Mouse (Mus musculus) gastrocnemius, postnatal 4 days (tissue): ENCODE measurements around the gene Pou3f1. TPM values are rescaled to one million over a fixed set of nuclear protein-coding genes. Genes with fewer than 3 reads are reported as not detected.

Experiments
- DNase-seq, 2 experiments: peaks; one replicate each; pipeline ENCODE4 v3.0.0; 2021 to 2022; ENCODE audit warnings: low spot score in 2 of 2, mixed read lengths in 2 of 2
- total RNA-seq, 2 experiments: library from RNA; stranded (reverse); gene quantifications; 2 replicates each; pipeline ENCODE4 v1.2.3; 2021

The Pou3f1 gene
- total RNA-seq, 2 experiments from 2014 or later = 4.2 to 4.4 TPM

DNA sequence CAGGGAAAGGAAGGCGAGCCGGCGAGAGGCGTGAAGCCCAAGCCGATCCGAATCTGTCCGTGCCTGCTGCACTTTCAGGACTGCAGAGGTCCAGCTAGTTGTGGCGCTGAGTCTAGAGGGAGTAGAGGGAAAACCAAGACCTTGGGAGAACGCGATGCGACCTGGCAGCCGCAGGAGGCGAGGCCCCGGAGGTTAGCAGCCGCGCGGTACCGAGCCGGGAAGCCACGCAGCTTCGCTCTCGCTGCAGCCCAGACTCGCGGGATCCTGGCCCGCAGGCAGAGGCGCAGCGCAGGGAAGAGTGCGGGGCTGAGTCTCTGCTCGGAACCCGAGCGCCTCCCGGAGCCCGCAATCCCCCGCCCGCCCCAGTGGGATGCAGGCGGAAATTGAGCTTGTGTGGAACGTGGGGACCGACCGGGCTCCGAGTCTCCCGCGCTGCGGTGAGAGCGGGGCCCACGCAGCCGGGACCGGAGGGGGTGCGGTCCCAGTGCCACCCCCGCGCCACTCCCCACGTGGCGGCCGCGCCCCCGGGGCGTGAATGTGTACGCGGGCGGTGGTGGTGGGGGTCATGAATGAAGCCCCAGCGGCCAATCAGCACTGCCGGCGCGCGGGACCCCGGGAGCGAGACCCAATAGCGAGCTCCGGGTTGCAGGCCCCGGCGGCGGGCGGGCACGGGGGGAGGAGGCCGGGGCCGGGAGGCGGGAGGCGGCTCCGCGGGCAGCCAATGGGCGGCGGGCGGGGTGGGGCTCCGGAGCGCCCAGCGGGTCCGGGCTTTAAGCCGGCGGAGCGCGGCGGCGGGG lies 445 bp downstream of the Pou3f1 start:
- peak; percentile 77 to 78 for DNase-seq

DNA sequence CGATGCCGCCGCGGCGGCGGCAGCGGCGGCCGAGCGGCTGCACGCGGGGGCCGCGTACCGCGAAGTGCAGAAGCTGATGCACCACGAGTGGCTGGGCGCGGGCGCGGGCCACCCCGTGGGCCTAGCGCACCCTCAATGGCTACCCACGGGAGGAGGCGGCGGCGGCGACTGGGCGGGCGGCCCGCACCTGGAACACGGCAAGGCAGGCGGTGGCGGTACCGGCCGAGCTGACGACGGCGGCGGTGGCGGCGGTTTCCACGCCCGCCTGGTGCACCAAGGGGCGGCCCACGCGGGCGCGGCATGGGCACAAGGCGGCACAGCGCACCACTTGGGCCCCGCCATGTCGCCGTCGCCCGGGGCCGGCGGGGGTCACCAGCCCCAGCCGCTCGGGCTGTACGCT lies 1.2 kb downstream of the Pou3f1 start:
- no peak for DNase-seq

DNA sequence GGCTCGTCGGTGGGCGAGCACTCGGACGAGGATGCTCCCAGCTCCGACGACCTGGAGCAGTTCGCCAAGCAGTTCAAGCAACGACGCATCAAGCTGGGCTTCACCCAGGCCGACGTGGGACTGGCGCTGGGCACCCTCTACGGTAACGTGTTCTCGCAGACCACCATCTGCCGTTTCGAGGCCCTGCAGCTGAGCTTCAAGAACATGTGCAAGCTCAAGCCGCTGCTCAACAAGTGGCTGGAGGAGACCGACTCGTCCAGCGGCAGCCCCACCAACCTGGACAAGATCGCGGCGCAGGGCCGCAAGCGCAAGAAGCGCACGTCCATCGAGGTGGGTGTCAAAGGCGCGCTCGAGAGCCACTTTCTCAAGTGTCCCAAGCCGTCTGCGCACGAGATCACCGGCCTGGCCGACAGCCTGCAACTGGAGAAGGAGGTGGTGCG lies 1.8 kb downstream of the Pou3f1 start:
- no peak for DNase-seq

DNA sequence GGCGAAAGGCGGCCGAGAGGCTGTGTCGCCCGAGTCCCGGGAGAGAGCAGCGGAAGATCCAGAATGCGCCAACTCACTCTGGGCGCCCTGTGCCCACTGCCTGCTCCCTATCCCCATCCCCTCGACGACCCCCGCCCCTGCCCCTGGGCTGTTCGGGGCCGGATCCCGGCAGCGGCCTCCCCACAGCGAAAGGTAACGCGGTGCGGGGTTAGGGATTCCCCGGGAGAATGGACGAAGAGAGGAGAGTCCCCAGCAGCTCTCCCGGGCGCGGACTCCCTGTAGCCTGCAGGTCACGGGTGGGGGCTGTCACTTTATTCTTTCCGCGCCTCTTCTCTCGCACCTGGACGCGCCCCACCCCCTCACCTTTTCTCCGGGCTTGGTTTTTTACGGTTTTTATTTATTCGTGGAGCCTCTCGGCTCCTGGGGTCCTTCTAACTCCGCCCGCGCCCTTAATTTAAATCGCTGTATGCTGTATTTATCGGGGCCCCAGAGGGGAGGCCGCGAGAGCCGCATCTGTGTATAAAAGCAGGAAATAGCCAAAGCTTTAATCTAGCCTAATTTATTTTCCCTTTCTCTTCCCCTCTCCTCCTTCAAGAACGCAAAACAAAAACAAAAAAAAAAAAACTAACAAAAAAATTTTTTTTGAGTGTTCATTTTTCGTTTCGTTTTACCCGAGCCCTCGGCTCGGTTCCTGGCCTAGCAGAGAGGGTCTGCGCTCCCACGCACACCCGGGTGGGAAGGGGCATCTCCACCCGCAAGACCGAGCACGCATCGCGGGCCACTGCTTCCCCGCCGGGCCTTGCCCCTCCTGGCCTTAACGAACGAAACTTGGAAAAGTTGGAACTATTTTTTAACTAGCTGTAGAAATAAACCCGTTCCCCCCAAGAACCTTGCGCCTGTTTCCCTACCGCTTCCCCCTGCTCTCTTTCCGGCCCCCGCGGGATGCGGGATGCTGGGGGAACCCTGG lies 2.9 kb downstream of the Pou3f1 start:
- no peak for DNase-seq

DNA sequence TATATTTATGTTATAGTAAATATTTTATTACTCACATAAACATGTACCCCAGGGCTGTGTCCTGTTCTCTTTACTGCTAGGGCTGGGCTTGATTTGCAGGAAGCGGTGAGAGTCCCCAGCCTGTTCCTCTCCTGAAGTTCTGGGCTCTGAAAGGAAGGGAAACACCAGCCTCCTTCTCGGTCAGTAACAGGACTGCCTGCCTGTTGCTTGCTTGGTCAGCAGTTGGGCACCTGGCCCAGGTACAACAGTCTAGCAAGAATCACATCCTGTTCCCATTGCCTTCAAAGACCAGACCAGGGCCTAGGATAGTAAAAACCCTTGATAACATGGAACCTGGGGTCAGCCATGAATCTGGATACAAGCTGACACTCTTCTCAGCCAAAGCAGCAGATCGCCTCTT lies 4.0 kb downstream of the Pou3f1 start:
- no peak for DNase-seq

- DNase-seq = no peak
Measured at GRCm38 (mm10) chr4:124663034-124663433, 6.4 kb downstream of the Pou3f1 start.

DNA sequence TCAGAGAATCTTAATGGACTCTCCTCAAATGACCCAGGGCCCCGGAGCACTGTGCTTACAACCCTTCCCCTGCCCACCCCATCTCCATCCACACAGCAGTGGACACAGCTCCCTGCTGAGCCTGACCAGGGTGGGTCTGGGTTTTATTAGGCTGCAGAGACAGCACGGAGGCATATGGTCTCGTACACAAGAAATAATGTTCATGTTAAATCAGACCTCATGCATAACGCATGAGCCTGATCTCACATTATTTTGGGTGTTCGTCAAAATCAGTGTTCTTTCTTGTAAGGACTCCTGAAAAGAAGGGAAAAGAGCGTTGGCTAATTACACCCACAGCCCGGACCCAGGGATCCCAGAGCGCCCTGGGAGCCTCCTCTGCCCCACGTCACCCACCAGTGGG lies 7.6 kb downstream of the Pou3f1 start:
- no peak for DNase-seq

DNA sequence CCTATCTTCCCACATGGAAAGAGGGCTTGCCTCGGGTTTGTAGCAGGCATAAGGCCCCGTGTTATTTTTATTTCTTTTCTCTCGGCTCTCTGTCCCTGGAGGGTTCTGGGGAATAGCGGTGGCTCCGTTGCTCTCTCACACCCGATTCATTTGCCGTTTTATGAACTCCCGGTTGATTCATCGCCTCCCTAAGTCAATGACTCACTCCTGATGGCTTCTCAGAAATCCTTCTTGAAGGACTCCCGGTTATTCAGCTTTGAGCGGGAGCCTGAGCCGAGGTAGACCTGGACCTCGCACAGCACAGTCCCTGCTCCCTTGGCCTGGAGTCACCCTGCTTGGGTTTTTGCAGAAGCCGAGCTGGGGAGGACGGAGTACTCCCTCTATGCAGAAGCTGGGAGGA lies 8.0 kb downstream of the Pou3f1 start:
- DNase-seq = no peak

DNA sequence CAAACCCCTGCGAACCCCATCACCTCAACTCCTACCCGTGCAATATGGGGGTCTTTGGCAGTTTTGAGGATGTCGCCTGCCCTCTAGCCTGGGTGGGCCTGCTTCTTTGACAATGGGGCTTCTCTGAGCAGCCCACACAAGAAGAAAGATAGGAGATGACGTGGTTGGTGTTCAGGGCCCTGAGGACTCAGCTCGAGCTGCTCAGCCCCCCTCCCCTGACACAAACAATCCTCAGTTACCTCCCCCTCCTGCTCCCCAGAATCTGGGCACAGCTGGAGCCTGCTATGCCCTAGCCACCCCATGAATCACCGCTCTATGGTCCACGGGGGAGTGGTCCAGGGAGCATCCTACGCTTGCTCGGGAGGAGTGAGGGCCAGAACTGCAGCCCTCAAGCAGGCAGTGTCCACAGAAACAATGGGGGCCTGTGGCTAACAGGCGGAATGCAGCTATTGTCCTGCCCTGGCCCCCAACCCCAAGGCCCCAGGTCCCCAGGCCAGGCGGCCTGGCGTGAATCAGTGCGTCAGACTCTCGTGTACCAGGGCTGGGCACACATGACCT lies 10.9 kb downstream of the Pou3f1 start:
- no peak for DNase-seq

- no peak for DNase-seq
Measured at GRCm38 (mm10) chr4:124668078-124668477, 11.5 kb downstream of the Pou3f1 start.

DNA sequence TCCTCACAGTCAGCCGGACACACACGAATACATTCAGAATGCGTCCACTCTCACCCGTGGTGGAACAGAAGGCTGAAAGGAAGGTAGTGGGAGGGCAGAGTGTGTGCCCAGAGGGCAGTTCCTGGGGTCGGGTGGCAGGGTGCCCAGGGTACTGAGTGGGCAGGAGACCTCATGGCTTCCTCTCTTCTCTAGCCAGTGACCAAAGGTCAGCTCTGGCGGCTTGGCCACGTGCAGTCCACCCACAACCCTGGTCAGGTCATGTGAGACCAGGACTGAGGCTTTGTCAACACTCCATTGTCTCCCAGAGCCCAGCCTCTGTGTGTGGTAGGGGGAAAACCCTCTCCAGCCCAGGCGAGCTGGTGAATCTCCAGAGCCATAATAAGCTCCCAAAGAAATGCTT lies 13.6 kb downstream of the Pou3f1 start:
- DNase-seq = no peak

- no peak for DNase-seq
Measured at GRCm38 (mm10) chr4:124671583-124671982, 15.0 kb downstream of the Pou3f1 start.

DNA sequence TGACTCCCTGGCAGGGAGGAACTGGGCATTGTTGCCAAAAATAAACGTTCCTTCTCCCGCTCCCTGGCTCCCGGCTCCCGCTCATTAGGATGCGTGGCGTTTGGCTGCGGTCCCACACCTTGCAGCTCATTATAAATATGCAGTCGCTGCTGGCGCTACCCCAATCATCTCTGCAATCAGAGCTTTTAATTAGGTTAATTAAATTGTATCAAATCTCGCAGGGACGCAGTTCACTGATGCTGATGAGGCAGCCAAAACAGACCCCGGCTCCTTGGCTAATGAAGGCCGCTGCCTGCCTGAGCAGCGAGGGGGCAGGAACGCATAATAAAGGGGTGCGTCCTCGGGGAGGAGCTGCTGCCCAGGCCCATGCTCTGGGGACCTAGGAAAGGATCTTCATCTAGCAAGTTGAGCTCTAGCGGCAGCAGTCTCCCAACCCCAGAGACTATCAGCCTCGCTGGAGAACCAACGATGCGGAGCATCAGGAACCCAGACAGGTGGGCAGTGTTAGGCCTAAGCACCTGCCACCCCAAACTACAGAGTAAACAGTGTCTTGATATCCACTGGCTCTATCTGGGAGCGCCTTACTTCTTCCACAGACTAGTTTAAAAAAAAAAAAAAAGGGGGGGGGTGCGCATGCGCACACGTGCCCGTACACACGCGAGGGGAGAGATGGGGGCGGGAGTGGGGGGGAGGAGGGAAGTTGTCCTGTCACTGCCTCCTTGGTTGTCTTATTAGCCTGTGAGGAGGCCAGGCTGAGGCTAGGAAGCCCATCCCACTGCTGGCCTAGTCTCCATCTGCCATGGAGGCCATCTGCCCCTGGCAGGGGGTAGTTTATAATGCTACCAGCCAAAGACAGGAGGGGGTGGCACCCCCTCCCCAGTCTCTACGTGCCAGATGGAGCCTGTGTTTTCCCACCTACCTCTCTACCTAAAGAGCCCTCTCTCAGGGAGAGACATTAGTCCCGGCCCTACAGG lies 16.0 kb downstream of the Pou3f1 start:
- DNase-seq = no peak

- DNase-seq = no peak
Measured at GRCm38 (mm10) chr4:124674334-124675032, 17.9 kb downstream of the Pou3f1 start.

GRCm38 (mm10) chr4:124675037-124675436 lies 18.4 kb downstream of the Pou3f1 start:
- DNase-seq = peak in 1 of 2 experiments; percentile 63

DNA sequence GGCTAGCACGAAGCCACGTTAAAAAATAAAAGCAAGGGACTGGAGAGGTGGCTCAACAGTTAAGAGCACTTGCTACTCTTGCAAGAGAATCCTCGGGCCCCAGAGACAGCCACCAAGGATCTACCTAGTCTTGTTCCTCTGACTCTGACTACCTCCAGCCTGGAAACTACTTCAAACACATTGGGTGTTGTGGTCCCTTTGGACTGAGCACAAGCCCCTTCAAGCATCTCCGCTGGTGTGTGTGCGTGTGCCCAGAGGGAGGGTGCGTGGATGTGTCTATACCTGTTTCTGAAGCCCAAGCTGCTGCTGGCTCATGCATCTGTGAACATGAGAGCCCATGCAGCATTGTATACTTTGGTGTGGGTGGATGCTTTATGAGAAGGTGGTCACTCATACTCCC lies 19.4 kb downstream of the Pou3f1 start:
- DNase-seq = no peak

- DNase-seq = no peak
Measured at GRCm38 (mm10) chr4:124682270-124682669, 25.7 kb downstream of the Pou3f1 start.

GRCm38 (mm10) chr4:124683474-124683873 lies 26.9 kb downstream of the Pou3f1 start:
- no peak for DNase-seq

DNA sequence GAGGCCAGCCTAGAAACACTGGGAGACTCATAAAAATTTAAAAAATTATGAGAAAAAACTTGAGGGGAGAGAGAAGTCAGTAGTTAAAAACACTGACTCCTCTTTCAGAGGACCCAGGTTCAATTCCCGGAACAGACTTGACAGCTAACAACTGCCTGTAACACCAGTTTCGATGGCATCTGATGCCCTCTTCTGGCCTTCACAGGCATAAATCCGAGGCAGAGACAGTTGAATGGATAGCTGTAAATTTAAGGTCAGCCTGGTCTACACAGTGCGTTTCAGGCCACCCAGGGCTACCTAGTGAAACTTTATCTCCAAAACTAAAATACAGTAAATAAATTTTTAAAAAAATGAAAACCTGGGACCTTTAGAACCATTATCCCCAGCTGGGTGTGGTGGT lies 28.4 kb downstream of the Pou3f1 start:
- no peak for DNase-seq

DNA sequence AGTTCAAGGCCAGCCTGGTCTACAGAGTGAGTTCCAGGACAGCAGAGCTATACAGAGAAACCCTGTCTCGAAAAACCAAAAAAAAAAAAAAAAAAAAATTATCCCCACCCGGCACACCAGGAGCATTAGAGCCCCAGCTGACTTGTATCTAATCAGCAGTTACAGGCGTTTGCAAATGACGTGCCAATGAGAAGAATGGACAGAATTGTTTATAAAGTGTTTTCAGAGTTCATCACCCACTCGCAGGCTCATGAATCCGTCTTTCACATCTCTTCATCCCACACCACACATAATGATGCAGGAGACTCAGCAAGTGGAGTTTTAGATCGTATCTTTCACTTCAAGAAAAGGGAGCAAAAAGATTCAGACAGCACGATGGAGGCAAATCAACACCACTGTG lies 28.8 kb downstream of the Pou3f1 start:
- DNase-seq = no peak
